Mouse (Mus musculus) ES-CJ7 (cell line): Measurements from ENCODE around the gene Arhgap44.
A peak's percentile ranks its signal among the peaks of the same experiment; 100 is the strongest.

Source experiments
- DNase-seq: peaks from one replicate; pipeline ENCODE4 v3.0.0; 2011; ENCODE audit warnings: low read depth, low spot score

The Arhgap44 gene

GRCm38 (mm10) chr11:65088451-65089222 lies 74.1 kb downstream of the Arhgap44 start:
- peak; percentile 39 for DNase-seq

GRCm38 (mm10) chr11:65080761-65081160 lies 82.0 kb downstream of the Arhgap44 start:
- DNase-seq = no peak

GRCm38 (mm10) chr11:65080274-65080673 lies 82.5 kb downstream of the Arhgap44 start:
- DNase-seq = no peak

GRCm38 (mm10) chr11:65069609-65070008 lies 93.2 kb downstream of the Arhgap44 start:
- no peak for DNase-seq

- no peak for DNase-seq
Observed at GRCm38 (mm10) chr11:65069051-65069450, 93.7 kb downstream of the Arhgap44 start.

GRCm38 (mm10) chr11:65065201-65065600 lies 97.6 kb downstream of the Arhgap44 start:
- DNase-seq = no peak

GRCm38 (mm10) chr11:65061437-65061836 lies 101.3 kb downstream of the Arhgap44 start:
- DNase-seq = peak; percentile 17

- no peak for DNase-seq
Observed at GRCm38 (mm10) chr11:65059531-65059930, 103.2 kb downstream of the Arhgap44 start.

- DNase-seq = no peak
Observed at GRCm38 (mm10) chr11:65058224-65058908, 104.4 kb downstream of the Arhgap44 start.

- no peak for DNase-seq
Observed at GRCm38 (mm10) chr11:65055596-65055995, 107.2 kb downstream of the Arhgap44 start.

GRCm38 (mm10) chr11:65054216-65054615 lies 108.5 kb downstream of the Arhgap44 start:
- DNase-seq = no peak

GRCm38 (mm10) chr11:65050819-65051218 lies 111.9 kb downstream of the Arhgap44 start:
- DNase-seq = no peak

- no peak for DNase-seq
Observed at GRCm38 (mm10) chr11:65049090-65049489, 113.7 kb downstream of the Arhgap44 start.

- DNase-seq = no peak
Observed at GRCm38 (mm10) chr11:65040556-65040955, 122.2 kb downstream of the Arhgap44 start.

- no peak for DNase-seq
Observed at GRCm38 (mm10) chr11:65039517-65040095, 123.2 kb downstream of the Arhgap44 start.

GRCm38 (mm10) chr11:65038996-65039395 lies 123.8 kb downstream of the Arhgap44 start:
- DNase-seq = no peak

- no peak for DNase-seq
Observed at GRCm38 (mm10) chr11:65032221-65032620, 130.5 kb downstream of the Arhgap44 start.

- no peak for DNase-seq
Observed at GRCm38 (mm10) chr11:65030201-65030600, 132.6 kb downstream of the Arhgap44 start.

- no peak for DNase-seq
Observed at GRCm38 (mm10) chr11:65028049-65028448, 134.7 kb downstream of the Arhgap44 start.

GRCm38 (mm10) chr11:65022771-65023170 lies 140.0 kb downstream of the Arhgap44 start:
- no peak for DNase-seq

- DNase-seq = no peak
Observed at GRCm38 (mm10) chr11:65020744-65021143, 142.0 kb downstream of the Arhgap44 start.

- DNase-seq = no peak
Observed at GRCm38 (mm10) chr11:65016754-65017153, 146.0 kb downstream of the Arhgap44 start.

GRCm38 (mm10) chr11:65013906-65014305 lies 148.9 kb downstream of the Arhgap44 start:
- no peak for DNase-seq
